Mouse (Mus musculus) limb, embryonic 11.5 days (tissue): Measurements from ENCODE around the gene Nrp1. TPM values are rescaled to one million over a fixed set of nuclear protein-coding genes. Genes with fewer than 3 reads are reported as not detected.

Experiments used
- ATAC-seq: fragments of 200-750 bp; cut with Nextera tagmentation; 2 replicates; pipeline ENCODE4 v1.8.0; 2017; ENCODE audit warnings: low read depth; ENCODE audit not compliant: insufficient number of reproducible peaks, low FRiP score, low TSS enrichment
- DNase-seq: peaks from one replicate; pipeline ENCODE4 v3.0.0-alpha.2; 2015; ENCODE audit warnings: low spot score
- H3K27ac ChIP-seq: fragments of 300-500 bp; sonication (generic); replicated peaks from 2 replicates; pipeline ENCODE4 v1.5.1; 2014; ENCODE audit warnings: low read depth, mild to moderate bottlenecking, low read length
- H3K27me3 ChIP-seq: fragments of 300-500 bp; sonication (generic); 2 replicates; pipeline ENCODE4 v1.6.1; 2014; ENCODE audit warnings: mild to moderate bottlenecking, low read length, mixed read lengths; ENCODE audit not compliant: control insufficient read depth, insufficient read depth
- H3K36me3 ChIP-seq: fragments of 300-500 bp; sonication (generic); 2 replicates; pipeline ENCODE4 v1.6.1; 2014; ENCODE audit warnings: mild to moderate bottlenecking, low read length, moderate library complexity, mixed read lengths; ENCODE audit not compliant: control insufficient read depth, insufficient read depth
- H3K4me1 ChIP-seq: fragments of 300-500 bp; sonication (generic); 2 replicates; pipeline ENCODE4 v1.6.1; 2014; ENCODE audit warnings: low read length, mixed read lengths; ENCODE audit not compliant: control insufficient read depth, insufficient read depth
- H3K4me2 ChIP-seq: fragments of 300-500 bp; sonication (generic); 2 replicates; pipeline ENCODE4 v1.6.1; 2014; ENCODE audit warnings: low read depth, mild to moderate bottlenecking, moderate library complexity; ENCODE audit not compliant: severe bottlenecking
- H3K4me3 ChIP-seq: fragments of 300-500 bp; sonication (generic); 2 replicates; pipeline ENCODE4 v1.5.1; 2014; ENCODE audit warnings: low read depth, low read length
- H3K9ac ChIP-seq: fragments of 300-500 bp; sonication (generic); 2 replicates; pipeline ENCODE4 v1.6.1; 2014; ENCODE audit warnings: mild to moderate bottlenecking, low read length
- H3K9me3 ChIP-seq: fragments of 300-500 bp; sonication (generic); 2 replicates; pipeline ENCODE4 v1.6.1; 2016; ENCODE audit warnings: low read length; ENCODE audit not compliant: control insufficient read depth
- WGBS: fragments of 180-500 bp; shearing (Covaris S2); extraction: QIAGEN DNeasy Blood & Tissue Kit; methylation state at CpG from one replicate; pipeline ENCODE4 v1.1.7; 2014; 5-methylcytosine and 5-hydroxymethylcytosine counted together
- polyA plus RNA-seq: library from polyadenylated mRNA; unstranded; fragments of >200 nt; fragmentation: Nextera tagmentation; extraction: Ambion mirVana; gene quantifications from 2 replicates; pipeline ENCODE4 v1.2.1, GENCODE M21; 2014

The Nrp1 gene
- polyA plus RNA-seq, 1 experiment from 2014 or later = 51.1 TPM

GRCm38 (mm10) chr8:128351211-128351610 lies 7.2 kb upstream of the Nrp1 start:
- no peaks in the 10 kb centered on the region for H3K27me3 ChIP-seq
- no peak for ATAC-seq
- no peak overlapping the region for H3K4me3 ChIP-seq

GRCm38 (mm10) chr8:128352821-128353220 lies 5.6 kb upstream of the Nrp1 start:
- 0 out of 2 replicates have a peak, but pooled peaks cover 3% of the 10 kb centered on the region for H3K4me1 ChIP-seq
- no peak for ATAC-seq
- H3K9me3 ChIP-seq = no peaks in the 10 kb centered on the region

More at GRCm38 (mm10) chr8:128351211-128351610, 7.2 kb upstream of the Nrp1 start:
- no peak for DNase-seq
- Histone ChIP-seq H3K9me3 (no peaks in the 10 kb centered on the region), H3K27ac (no peak overlapping the region), H3K4me1 (no peaks in the 10 kb centered on the region), H3K9ac (no peak overlapping the region), H3K36me3 (no peaks in the 10 kb centered on the region), H3K4me2 (no peak overlapping the region)

GRCm38 (mm10) chr8:128353999-128354398 lies 4.4 kb upstream of the Nrp1 start:
- ATAC-seq (no peak), DNase-seq (no peak)
- Histone ChIP-seq H3K36me3 (no peaks in the 10 kb centered on the region), H3K4me1 (0 out of 2 replicates have a peak, but pooled peaks cover 5% of the 10 kb centered on the region), H3K4me3 (no peak overlapping the region), H3K9me3 (no peaks in the 10 kb centered on the region), H3K4me2 (no peak overlapping the region), H3K27ac (no peak overlapping the region), H3K27me3 (no peaks in the 10 kb centered on the region), H3K9ac (no peak overlapping the region)
- WGBS = 11% methylated on average over 1 of the region's 1 CpGs

More at GRCm38 (mm10) chr8:128352821-128353220, 5.6 kb upstream of the Nrp1 start:
- no peak overlapping the region for H3K9ac ChIP-seq
- WGBS = 84% methylated on average over 2 of the region's 2 CpGs
- H3K4me2 ChIP-seq = no peak overlapping the region
- no peaks in the 10 kb centered on the region for H3K36me3 ChIP-seq
- no peak for DNase-seq
- no peak overlapping the region for H3K27ac ChIP-seq
- H3K4me3 ChIP-seq = no peak overlapping the region
- no peaks in the 10 kb centered on the region for H3K27me3 ChIP-seq

GRCm38 (mm10) chr8:128355091-128355490 lies 3.3 kb upstream of the Nrp1 start:
- ATAC-seq (no peak), DNase-seq (no peak)
- Histone ChIP-seq H3K9ac (no peak overlapping the region), H3K4me3 (no peak overlapping the region), H3K4me2 (no peak overlapping the region), H3K9me3 (no peaks in the 10 kb centered on the region), H3K27ac (no peak overlapping the region), H3K4me1 (0 out of 2 replicates have a peak, but pooled peaks cover 5% of the 10 kb centered on the region), H3K27me3 (no peaks in the 10 kb centered on the region), H3K36me3 (no peaks in the 10 kb centered on the region)
- 90% methylated on average over 1 of the region's 1 CpGs for WGBS

GRCm38 (mm10) chr8:128356170-128356569 lies 2.2 kb upstream of the Nrp1 start:
- Histone ChIP-seq H3K9ac (no peak overlapping the region), H3K4me1 (0 out of 2 replicates have a peak, but pooled peaks cover 5% of the 10 kb centered on the region), H3K27ac (no peak overlapping the region), H3K27me3 (no peaks in the 10 kb centered on the region), H3K4me2 (no peak overlapping the region), H3K9me3 (no peaks in the 10 kb centered on the region), H3K36me3 (no peaks in the 10 kb centered on the region), H3K4me3 (no peak overlapping the region)
- DNase-seq = no peak
- 70% methylated on average over 5 of the region's 5 CpGs for WGBS
- no peak for ATAC-seq

DNA sequence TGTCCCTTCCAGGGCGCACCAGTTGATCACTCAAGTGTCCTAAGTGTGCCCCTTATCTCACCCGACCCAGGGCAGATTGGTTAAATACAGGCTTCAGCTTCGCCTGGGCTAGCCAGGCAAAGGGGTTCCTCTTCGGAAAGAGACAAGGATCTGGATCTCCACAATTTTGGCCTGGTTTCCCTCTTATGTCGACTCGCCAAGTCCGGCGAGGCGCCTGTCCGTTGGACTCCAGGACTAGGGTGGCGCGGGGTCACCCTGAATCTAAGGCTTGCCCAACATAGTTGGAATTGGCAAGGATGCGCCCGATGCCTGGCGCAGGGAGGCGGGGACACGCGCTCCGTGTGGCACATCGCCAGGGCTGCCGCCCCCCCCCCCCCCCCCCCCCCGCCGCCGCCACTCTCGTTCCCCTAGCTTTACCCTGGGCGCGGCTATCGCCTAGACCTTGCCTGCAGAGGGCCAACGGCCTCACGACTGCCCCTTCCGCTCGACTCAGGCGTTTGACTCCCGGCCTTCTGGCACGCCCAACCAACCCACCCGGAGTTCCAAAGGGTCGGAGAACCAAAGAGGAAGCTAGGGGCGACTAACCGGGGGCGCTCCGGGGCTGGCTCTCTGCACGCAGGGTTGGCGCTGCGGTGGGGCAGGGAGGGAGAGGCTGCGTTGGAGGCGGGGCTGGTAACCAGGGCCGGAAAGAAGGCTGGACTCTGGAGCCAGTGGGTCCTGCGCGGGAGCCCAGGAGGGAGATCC lies 1.4 kb upstream of the Nrp1 start:
- H3K9ac ChIP-seq = peak overlapping the region; percentile 47; the same call in 1 of the 2 replicates
- H3K27me3 ChIP-seq = no peaks in the 10 kb centered on the region
- H3K9me3 ChIP-seq = no peaks in the 10 kb centered on the region
- peak overlapping the region; percentile 73 for H3K4me3 ChIP-seq
- DNase-seq = peak; percentile 81
- WGBS = 2% methylated on average over 45 of the region's 49 CpGs
- H3K27ac ChIP-seq = 0 out of 2 replicates have a peak overlapping the region, but pooled peaks have one; percentile 5
- H3K4me2 ChIP-seq = peak overlapping the region; percentile 100
- ATAC-seq = peak; percentile 60
- 0 out of 2 replicates have a peak, but pooled peaks cover 8% of the 10 kb centered on the region for H3K4me1 ChIP-seq
- no peaks in the 10 kb centered on the region for H3K36me3 ChIP-seq

DNA sequence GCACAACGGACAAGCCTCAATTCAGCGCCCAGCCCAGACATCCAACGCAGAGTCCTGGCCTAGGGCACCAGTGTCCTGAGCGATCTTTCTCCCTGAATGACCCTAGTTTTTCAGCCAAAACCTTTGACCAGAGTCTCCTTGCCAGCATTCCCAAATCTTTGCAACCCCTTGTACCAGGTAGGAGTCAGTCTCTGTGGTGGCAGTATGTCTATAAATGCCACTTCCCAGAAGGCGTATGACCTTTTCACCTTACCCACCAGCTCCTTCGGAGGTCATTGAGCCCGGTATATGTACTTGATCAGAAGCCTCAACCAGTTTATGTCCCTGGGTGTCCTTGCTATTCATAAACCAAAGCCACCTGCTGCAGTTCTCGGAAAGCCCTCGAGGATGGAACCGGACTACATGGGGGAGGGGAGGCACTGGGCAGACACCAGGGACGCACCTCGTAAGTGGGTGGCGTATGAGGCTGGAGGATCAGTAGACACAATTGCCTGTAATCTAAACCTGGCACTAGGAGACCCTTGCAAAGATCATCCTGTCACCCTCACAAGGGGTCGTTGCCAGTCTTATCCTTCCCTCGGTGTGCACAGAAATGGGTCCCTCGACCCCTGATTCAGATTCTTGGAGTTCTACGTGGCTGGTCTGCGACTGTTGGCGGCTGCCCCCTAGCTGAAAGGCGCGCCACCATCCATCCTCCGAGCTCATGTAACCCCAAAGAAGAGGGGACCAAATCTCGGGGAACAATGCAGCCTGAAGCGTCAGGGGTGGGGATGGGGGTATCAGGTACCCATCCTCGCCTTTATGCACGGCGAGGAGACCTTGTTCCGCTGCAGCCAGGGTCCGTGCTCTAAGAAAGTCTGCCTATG lies 631 bp upstream of the Nrp1 start:
- DNase-seq (peak; percentile 78), ATAC-seq (0 out of 2 replicates have a peak, but pooled peaks have one; percentile 33)
- H3K27ac ChIP-seq = peak overlapping the region; percentile 90; the same call in 1 of the 2 replicates
- peaks cover 12% of the 10 kb centered on the region; the same call in 1 of the 2 replicates for H3K4me1 ChIP-seq
- peak overlapping the region; percentile 100 for H3K4me2 ChIP-seq
- H3K9me3 ChIP-seq = no peaks in the 10 kb centered on the region
- no peaks in the 10 kb centered on the region for H3K36me3 ChIP-seq
- H3K9ac ChIP-seq = peak overlapping the region; percentile 87
- under 1% methylated on average over 29 of the region's 29 CpGs for WGBS
- H3K4me3 ChIP-seq = peak overlapping the region; percentile 73
- H3K27me3 ChIP-seq = no peaks in the 10 kb centered on the region
